Mouse (Mus musculus) Muller cell, postnatal 12 days (primary cell): ENCODE data around the gene Rtn2.
A peak's percentile ranks its signal among the peaks of the same experiment; 100 is the strongest.
"Not testable (repeated sequence)": the region's sequence is repeated elsewhere in the genome, so short reads cannot be mapped to it uniquely, and the experiment has no call there.

Experiments
- DNase-seq: peaks from one replicate; pipeline ENCODE4 v3.0.0-alpha.2; 2015; ENCODE audit errors: inconsistent ontology term

Rtn2 gene

GRCm38 (mm10) chr7:19268993-19269681 is 13.3 kb upstream of the Rtn2 start:
- DNase-seq: no peak

GRCm38 (mm10) chr7:19269721-19270441 is 12.5 kb upstream of the Rtn2 start:
- DNase-seq: peak; percentile 87

DNA sequence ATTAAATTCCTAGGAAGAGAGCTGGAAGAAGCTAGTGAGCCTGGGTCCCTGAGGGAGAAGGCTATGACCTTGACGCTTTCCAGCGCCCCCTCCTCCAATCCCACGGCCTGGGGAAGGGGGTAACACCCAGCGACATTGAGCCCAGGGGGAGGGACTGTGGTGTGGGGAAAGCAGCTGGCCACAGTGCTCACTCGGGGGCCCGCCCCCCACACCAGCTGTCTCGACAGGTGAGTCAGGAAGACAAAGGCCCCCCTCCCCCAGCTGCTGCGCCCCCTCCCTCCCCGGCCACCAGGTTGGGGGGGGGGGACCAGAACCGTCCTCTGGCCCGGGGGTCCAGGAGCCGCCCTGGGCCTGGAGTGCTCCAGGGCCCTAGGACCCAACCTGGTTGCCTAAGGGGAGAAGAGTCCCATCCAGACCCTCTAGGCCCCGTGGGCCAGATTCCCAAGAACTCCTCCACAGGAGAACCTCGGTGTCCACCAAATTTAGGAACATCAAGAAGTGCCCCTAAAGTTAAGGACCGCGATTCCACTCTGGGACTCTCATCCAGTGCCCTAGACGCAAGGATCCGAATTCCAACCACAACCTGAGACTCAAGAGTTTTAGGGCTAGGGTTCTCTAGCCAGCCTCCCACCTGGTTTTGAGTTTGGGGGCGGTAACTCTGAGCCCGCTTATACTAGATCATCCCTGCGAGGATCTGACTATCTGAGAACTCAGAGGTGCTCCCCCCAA is 11.8 kb upstream of the Rtn2 start:
- peak; percentile 48 for DNase-seq

DNA sequence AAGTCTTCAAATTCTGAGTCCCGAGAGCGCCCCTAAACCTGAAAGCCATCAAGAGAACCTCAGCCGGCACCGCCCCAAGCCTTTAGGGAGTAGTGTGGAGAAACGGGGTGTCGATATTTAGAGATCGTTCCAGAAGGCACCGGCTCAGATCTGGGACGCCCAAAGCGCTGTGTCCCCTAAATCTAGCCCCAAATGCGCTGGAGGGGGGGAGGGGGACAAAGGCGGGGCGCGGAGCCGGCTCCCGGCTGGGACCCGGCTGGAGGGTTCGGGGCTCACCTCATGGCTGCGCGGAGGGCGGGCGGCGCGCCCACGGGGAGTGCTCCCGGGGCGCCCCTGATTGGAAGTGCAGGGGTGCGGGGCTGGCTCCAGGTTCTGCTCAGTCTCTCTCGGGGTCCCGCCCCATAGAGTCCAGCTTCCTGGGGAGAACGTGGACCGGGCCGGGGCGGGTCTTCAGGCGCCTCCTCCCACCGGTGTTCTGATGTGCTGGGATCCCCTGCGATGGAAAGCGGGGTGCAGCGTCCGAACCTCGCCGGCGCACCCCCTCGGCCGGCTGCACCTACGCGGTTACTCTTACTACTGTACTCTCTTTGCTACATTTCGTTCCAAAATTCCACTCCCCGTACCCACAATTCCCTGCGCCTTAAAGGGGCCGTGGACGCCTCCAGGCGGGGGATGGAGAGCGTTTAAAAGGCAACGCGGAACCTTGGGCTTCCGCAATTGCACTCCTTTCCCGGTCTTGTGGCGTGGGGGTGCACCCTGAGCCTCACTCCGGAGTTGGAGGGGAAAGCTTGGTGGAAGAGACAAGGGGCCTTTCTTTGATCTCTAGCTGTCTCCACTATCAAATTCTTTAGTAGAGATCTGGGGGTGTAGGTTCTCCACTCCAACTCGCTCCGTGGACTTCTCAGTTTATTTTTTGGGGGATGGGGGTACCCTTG is 10.9 kb upstream of the Rtn2 start, which contains the start of gene Vasp:
Gene Vasp (minus strand): TSS at position 580 of the 935 bp plus-strand sequence.
- peak; percentile 85 for DNase-seq

DNA sequence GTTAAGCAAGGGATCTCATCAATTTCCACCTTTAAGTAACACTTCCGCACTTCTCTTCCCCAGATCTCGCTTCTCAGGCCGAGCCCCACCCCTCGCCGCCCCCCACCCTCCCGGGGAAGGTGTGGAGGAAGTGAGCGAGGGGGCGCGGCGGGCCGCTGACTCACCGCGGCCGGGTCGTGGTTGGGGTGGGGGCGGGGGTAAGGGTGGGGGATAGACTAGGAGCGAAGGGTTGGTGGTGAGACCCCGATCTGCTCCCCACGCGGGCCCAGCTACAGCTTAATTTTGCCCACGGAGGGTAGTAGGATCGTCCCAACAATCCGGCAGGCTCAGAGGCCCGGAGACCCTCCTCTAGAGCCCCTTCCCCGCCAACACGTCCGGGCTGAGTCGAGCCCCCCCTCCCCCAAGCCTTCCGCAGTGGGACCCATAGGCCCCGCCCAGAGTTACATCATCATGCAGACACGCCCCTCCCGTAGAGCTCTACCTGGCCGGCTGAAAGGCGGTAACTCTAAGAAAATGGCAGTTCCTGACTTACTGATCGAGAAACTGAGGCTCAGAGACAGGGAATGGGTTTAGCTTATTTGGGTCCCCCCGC is 10.2 kb upstream of the Rtn2 start:
- peak; percentile 80 for DNase-seq

DNA sequence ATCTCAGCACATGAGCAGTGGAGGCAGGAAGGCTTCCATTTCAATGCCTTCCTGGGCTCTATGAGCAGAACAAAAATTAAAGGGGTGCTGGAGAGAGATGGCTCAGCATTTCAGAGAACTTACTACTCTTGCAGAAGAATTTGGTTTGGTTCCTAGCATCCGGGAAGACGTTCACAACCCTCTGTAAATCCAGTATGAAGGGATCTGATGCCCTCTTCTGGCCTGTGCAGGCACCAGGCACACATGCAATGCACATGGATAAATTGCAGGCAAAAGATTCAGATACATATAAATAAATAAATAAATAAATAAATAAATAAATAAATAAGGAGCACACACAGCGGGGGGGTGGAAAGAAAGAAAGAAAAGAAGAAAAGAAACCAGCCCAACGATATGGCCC is 6.2 kb upstream of the Rtn2 start:
- DNase-seq: no peak

- no peak for DNase-seq
Measured at GRCm38 (mm10) chr7:19279052-19279451, 3.4 kb upstream of the Rtn2 start.

GRCm38 (mm10) chr7:19279581-19280114 is 2.8 kb upstream of the Rtn2 start, which contains the start of gene Ppm1n:
TSS of gene Ppm1n (minus strand) at chr7:19280064.
- DNase-seq: no peak

- not testable (repeated sequence) for DNase-seq
Measured at GRCm38 (mm10) chr7:19281680-19282304, 632 bp upstream of the Rtn2 start.

DNA sequence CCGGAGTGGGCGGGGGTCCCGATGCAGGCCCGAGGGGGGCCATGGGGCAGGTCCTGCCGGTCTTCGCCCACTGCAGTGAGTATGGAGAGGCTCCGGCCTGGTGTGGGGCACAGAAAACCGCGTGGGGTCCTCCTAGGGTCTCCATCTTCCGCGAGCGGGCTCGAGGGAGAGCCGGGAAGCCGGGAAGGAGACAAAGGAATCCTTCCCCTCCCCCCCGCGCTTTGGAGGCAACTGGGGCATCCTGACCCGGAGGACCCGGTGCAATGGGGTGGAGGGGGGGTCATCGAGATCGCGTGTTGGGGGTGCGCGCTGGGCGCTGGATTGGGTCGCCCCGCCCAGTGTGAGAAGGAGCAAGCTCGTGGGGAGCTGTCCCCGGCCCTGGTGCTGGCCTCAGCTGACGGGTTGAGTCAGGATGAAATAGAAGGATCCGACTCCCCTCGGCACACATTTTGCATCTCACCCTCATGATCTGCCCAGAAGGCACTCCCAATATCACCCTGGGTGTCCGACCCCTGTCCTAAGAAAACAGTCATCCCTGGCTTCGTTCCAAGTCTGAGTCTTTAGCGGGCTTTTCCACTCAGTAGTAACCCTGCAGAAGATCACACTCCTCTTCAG is 474 bp downstream of the Rtn2 start:
- peak; percentile 73 for DNase-seq

DNA sequence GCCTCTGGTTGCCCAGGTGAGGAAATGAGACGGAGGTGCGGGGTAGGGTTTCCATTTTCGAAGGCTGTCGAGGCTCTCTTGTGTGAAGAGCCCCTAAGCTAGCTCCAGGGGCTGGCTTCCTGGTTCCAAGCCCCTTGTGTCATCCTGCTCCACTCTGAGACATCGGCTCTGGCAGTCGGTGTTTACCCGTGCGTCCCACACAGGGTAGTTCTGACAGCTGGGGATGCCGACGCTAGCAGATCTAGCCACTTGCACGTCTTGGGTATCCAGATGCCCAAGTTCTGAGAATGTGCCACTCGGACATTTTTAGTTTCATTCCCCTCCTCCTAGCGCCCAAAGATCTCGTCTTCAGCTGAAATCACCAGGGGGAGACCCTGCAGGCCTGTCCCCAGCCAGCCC is 981 bp downstream of the Rtn2 start:
- DNase-seq: no peak

GRCm38 (mm10) chr7:19284763-19285162 is 2.3 kb downstream of the Rtn2 start:
- DNase-seq: no peak

DNA sequence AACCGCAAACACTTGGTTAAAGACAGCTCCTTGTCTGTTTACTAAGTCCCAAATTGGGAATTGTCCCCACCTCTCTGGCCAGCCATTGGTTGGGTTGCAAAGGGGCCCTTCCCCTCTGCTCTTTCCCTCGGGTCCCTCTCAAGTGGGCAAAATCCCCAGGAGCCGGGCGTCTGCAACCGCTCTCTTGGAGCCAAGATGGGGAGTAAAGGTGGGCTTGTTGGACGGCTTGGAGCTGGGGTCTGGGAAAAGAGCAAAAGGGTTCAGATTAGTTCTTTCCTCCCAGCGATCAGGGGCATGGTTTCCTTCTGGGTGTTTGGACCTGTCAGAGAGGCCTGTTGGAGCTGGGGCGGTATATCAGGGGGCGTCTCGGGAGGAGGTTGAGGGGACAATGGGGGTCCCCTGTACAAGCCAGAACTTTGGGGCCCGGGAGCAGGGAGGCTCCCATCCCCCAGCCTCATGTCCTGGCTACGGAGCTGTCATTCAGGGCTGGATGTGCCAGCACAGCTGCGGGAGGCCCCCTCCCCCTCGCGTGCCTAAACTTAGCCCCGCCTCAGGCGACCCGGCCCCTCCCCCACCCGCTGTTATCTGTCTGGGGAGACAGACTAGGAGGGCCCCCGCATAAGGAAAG is 8.7 kb downstream of the Rtn2 start:
- peak; percentile 67 for DNase-seq

- peak; percentile 94 for DNase-seq
Measured at GRCm38 (mm10) chr7:19295503-19296185, 13.2 kb downstream of the Rtn2 start.

DNA sequence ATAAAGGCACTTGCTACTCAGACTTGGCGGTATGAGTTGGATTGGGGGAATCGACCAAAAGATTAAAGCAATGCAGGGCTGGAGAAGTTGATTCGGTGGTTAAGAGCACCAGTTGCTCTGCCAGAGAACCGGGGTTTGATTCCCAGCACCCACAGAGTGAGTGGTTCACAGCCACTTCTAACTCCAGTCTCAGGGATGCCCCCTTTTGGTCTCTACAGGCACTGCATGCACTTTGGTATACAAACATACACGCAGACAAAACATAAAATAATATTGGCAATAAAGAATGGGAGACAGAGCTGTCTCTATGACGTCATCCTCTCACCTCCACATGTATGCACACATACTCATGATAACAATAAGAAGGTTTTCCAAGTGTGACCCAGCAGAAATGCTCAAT is 14.6 kb downstream of the Rtn2 start:
- DNase-seq: no peak

DNA sequence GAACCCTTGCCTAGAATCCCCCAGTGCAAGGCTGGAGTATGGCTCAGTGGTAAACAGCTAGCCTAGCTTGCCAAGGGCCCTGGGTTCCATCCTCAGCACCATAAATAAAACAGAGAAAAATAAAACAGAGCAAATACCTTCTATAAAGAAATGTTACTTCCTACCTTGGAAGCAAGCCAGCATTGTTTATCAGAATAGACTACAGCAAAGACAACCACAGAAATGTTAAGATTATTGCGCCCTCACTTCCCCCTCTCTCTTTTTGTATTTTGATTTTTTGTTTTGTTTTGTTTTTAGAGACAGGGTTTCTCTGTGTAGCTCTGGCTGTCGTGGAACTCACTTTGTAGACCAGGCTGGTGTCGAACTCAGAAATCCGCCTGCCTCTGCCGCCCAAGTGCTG is 15.4 kb downstream of the Rtn2 start:
- no peak for DNase-seq

DNA sequence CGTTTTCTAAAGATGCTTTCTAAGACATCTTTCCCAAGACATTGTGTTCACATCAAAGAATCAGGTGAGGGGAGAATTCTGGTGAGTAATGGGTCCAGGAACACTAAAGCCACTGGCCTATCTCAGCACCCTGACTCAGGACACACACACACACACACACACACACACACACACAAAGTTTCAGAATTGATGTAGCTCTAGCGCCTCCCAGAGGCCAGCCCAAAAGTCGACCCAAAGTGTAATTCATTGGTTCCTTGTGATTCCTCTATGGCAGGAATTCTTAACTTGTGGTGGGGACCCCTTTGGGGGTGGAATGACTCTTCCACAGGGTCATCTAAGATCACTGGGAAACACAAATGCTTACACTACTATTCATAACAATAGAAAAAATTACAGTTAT is 16.8 kb downstream of the Rtn2 start:
- peak; percentile 61 for DNase-seq

DNA sequence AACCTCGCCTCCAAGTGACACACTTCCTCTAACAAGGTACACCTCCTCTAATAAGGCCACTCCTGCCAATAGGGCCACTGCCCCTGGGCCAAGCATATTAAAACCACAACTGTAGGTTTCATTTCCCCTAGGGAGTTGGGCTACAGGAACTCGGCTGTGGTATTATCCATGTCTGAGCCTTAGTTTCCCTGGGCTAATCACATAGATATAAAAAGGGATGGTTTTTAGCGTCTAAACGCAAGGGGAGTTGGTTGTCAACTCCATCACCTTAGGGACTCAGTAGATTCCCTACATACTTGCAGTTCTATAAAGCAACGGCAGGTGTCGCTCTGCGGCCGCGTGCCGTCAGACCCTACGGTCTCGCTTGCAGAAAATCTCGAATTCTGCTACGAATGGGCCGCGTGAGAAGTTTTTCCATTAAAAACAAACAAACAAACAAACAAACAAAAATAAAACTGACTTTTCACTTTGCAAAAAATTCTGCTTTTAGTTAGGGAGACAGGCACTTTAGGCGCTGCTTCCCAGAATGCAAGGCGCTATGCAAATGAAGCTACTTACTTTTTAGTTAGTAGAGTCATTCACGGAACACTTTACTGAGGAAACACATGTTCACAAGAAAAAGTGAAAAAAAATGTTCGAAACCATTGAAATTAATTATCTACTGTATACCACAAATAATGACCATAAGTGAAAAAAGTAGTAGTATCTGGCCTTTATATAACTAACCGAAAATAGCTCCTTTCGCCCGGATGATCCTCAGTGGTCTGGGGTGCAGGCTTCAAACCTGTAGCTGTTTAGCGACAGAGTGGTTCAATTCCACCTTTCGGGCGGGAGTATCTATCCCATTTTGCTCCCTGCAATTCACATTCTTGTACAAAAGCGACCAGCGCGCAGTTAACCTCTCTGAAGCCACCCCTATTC is 18.3 kb downstream of the Rtn2 start:
- peak; percentile 82 for DNase-seq
